Mouse (Mus musculus): ENCODE results near the gene Ulk4. TPM values are rescaled to one million over a fixed set of nuclear protein-coding genes. Genes with fewer than 3 reads are reported as not detected.

Gene Ulk4
- polyA plus RNA-seq, 1 experiment from 2014 or later, result 156 TPM

DNA sequence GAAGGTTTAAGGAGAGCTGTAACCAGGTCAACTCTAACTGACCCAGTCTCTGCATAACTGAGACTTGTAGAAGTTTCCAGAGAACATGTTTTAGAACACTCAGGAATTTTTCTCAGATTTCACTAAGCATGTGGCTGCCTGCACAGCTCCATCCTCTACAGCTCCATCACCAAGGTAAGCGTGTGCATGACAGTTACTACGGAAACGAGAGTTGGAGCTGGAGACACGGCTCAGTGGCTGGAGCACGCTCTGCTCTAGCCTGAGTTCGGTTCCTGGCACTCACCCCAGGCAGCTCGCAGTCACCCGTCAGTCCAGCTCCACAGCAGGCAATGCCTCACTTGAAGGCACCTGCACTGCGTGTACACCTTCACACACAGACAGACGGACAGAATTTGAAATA lies 175.5 kb downstream of the Ulk4 start:
- 91% methylated on average over 10 of the region's 10 CpGs for WGBS
- no peaks in the 10 kb centered on the region for H3K36me3 ChIP-seq (replicated peaks)
- H3K27me3 ChIP-seq (ENCODE audit: poor library complexity, severe bottlenecking), result no peaks in the 10 kb centered on the region
- H3K4me1 ChIP-seq, result peaks cover 8% of the 10 kb centered on the region
- no peak overlapping the region for H3K4me3 ChIP-seq
- DNase-seq (ENCODE audit: extremely low spot score, low spot score), result no peak
- no peak overlapping the region for H3K27ac ChIP-seq
- H3K9me3 ChIP-seq, result no peaks in the 10 kb centered on the region

DNA sequence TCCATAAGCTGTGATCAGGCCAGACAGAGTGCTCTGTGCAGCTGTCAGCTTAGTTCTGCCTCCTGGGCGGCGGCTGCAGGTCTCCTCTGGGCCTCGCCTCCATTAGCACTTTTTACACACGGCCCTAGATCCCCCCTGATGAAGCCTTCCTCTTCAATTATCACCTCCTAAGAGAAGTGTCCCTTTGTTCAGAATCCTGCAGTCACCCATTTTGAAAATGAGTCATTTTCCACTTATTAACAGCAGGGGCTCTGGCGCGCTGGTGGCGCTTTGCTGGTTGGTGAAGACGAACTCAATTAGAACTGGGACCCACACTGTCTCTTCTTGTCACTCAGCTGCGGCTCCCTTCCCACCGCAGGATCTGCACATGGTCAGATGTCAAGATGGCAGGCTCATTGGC lies 177.5 kb downstream of the Ulk4 start:
- no peak for DNase-seq (ENCODE audit: extremely low spot score, low spot score)
- Histone ChIP-seq H3K4me1 (peaks cover 8% of the 10 kb centered on the region), H3K36me3 (replicated peaks) (no peaks in the 10 kb centered on the region), H3K27me3 (ENCODE audit: poor library complexity, severe bottlenecking) (no peaks in the 10 kb centered on the region), H3K4me3 (no peak overlapping the region), H3K27ac (no peak overlapping the region), H3K9me3 (peaks cover 5% of the 10 kb centered on the region; the same call in 1 of the 2 replicates)
- 91% methylated on average over 10 of the region's 10 CpGs for WGBS

GRCm38 (mm10) chr9:121093760-121094159 lies 183.2 kb downstream of the Ulk4 start:
- WGBS, result 91% methylated on average over 7 of the region's 7 CpGs
- H3K27me3 ChIP-seq (ENCODE audit: poor library complexity, severe bottlenecking), result no peaks in the 10 kb centered on the region
- peaks cover 14% of the 10 kb centered on the region for H3K4me1 ChIP-seq
- DNase-seq (ENCODE audit: extremely low spot score, low spot score), result no peak
- no peak overlapping the region for H3K27ac ChIP-seq
- peaks cover 5% of the 10 kb centered on the region; the same call in 1 of the 2 replicates for H3K9me3 ChIP-seq
- H3K4me3 ChIP-seq, result no peak overlapping the region
- H3K36me3 ChIP-seq (replicated peaks), result no peaks in the 10 kb centered on the region; the same call in 1 of the 2 replicates

DNA sequence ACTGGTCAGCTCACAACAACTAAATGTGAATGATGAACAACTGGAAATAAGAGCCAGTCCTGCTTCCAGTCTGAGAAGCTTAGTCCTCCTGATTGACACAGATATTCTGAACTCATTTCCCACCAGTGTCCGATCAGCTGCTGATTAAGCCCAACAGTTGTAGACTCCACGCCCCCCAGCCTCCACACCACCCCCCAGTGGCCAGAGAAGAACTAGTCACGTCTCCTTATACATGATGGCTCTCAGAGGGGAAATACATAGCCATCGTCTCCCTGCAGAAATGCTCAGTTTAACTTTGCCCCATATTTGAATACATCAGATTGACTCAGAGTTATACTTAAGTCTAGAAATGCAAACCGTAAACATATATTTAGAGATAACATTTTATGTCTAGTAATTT lies 184.4 kb downstream of the Ulk4 start:
- 0 out of 2 replicates have a peak, but pooled peaks cover 6% of the 10 kb centered on the region for H3K4me1 ChIP-seq
- H3K9me3 ChIP-seq, result peaks cover 5% of the 10 kb centered on the region; the same call in 1 of the 2 replicates
- WGBS, result 84% methylated on average over 5 of the region's 5 CpGs
- no peaks in the 10 kb centered on the region; the same call in 1 of the 2 replicates for H3K36me3 ChIP-seq (replicated peaks)
- no peak overlapping the region for H3K4me3 ChIP-seq
- no peaks in the 10 kb centered on the region for H3K27me3 ChIP-seq (ENCODE audit: poor library complexity, severe bottlenecking)
- no peak for DNase-seq (ENCODE audit: extremely low spot score, low spot score)
- no peak overlapping the region for H3K27ac ChIP-seq

DNA sequence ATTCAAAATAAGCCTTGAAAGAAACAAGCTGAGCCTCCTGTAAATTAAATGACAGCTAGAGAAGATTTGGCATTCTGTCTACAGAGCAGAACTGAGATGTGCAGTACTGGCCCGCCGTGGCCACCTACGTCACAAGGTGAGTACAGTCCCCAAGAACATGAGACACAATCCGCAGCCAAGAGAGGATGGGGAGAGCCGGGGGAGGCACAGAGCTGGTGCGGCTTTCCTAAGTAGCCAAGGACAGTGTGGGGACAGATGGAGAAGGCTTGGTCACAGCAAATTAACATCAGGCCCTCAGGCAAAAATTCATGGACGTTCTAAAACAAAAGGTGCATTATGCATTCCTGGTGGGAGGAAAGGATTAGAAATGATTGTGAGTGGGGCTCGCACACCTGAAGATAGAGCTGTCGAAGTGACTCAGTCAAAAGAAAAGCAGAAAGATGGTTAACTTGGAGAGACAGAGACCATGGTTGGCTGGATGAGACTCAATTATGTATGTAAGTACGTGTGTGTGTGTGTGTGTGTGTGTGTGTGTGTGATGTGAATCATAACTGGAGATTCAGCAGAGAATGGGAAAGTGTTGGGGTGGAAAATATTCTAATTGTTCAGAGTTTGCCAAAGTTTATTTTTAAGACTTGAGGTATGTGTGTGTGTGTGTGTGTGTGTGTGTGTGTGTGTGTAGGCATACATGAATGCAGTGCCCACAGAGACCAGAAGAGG lies 185.8 kb downstream of the Ulk4 start:
- H3K36me3 ChIP-seq (replicated peaks), result no peaks in the 10 kb centered on the region; the same call in 1 of the 2 replicates

DNA sequence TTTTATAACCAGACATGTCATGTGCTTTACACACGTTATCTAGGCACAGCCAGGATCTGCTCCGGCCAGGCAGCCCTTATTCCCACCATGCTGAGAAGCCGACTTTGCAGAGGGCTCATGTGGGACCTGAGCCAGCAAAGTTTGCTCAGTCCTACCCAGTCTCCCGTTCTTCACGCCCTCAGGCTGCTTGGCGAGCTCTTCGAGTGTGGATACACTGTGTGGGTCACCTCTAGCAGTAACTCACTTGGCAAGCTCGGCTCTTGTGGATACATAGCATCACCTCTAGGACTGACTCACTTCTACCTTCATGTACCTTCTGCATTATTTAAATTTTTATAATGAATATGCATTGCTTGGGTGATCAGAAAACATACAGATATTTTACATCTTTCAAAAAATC lies 189.3 kb downstream of the Ulk4 start:
- Histone ChIP-seq H3K9me3 (no peaks in the 10 kb centered on the region), H3K4me3 (no peak overlapping the region), H3K27ac (no peak overlapping the region), H3K36me3 (replicated peaks) (no peaks in the 10 kb centered on the region; the same call in 1 of the 2 replicates), H3K27me3 (ENCODE audit: poor library complexity, severe bottlenecking) (no peaks in the 10 kb centered on the region), H3K4me1 (peaks cover 28% of the 10 kb centered on the region)
- no peak for DNase-seq (ENCODE audit: extremely low spot score, low spot score)
- WGBS, result 87% methylated on average over 8 of the region's 8 CpGs

More for the DNA sequence above, 185.8 kb downstream of the Ulk4 start:
- Histone ChIP-seq H3K27ac (no peak overlapping the region), H3K4me3 (no peak overlapping the region), H3K4me1 (0 out of 2 replicates have a peak, but pooled peaks cover 6% of the 10 kb centered on the region), H3K9me3 (peaks cover 5% of the 10 kb centered on the region; the same call in 1 of the 2 replicates), H3K27me3 (ENCODE audit: poor library complexity, severe bottlenecking) (no peaks in the 10 kb centered on the region)
- DNase-seq (ENCODE audit: extremely low spot score, low spot score), result no peak
- WGBS, result 78% methylated on average over 10 of the region's 10 CpGs

GRCm38 (mm10) chr9:121084191-121084590 lies 192.8 kb downstream of the Ulk4 start:
- H3K9me3 ChIP-seq, result no peaks in the 10 kb centered on the region
- DNase-seq (ENCODE audit: extremely low spot score, low spot score), result peak; percentile 30
- 0 out of 2 replicates have a peak overlapping the region, but pooled peaks have one; percentile 8 for H3K27ac ChIP-seq
- H3K4me3 ChIP-seq, result no peak overlapping the region
- no peaks in the 10 kb centered on the region for H3K36me3 ChIP-seq (replicated peaks)
- no peaks in the 10 kb centered on the region for H3K27me3 ChIP-seq (ENCODE audit: poor library complexity, severe bottlenecking)
- peaks cover 34% of the 10 kb centered on the region for H3K4me1 ChIP-seq
- WGBS, result 74% methylated on average over 4 of the region's 4 CpGs

DNA sequence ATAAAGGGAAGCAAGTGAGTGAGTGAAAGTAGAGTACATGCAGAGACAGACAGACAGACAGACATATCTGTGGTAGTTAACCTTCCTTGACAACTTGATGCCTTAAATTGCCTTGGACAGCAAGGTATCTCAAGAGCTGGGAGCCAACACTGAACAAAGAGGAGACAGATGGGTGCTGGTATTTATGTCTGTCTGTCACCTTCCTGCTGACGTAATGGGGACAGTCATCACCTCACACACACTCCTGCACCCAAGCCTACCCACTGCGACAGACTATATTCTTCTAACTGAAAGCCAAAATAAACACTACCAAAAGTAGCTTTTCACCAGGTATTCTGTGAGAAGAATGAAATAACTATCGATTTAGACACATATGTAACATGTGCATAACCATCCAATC lies 196.2 kb downstream of the Ulk4 start:
- Histone ChIP-seq H3K4me3 (no peak overlapping the region), H3K9me3 (no peaks in the 10 kb centered on the region), H3K27me3 (ENCODE audit: poor library complexity, severe bottlenecking) (peaks cover 8% of the 10 kb centered on the region; the same call in 1 of the 2 replicates), H3K36me3 (replicated peaks) (no peaks in the 10 kb centered on the region), H3K27ac (no peak overlapping the region), H3K4me1 (peaks cover 41% of the 10 kb centered on the region)
- WGBS, result 92% methylated on average over 3 of the region's 3 CpGs
- no peak for DNase-seq (ENCODE audit: extremely low spot score, low spot score)

- no peaks in the 10 kb centered on the region for H3K36me3 ChIP-seq (replicated peaks)
- DNase-seq (ENCODE audit: extremely low spot score, low spot score), result no peak
- peaks cover 8% of the 10 kb centered on the region; the same call in 1 of the 2 replicates for H3K27me3 ChIP-seq (ENCODE audit: poor library complexity, severe bottlenecking)
- H3K9me3 ChIP-seq, result no peaks in the 10 kb centered on the region
- H3K4me3 ChIP-seq, result no peak overlapping the region
- H3K4me1 ChIP-seq, result peaks cover 43% of the 10 kb centered on the region
- WGBS, result 89% methylated on average over 10 of the region's 10 CpGs
- no peak overlapping the region for H3K27ac ChIP-seq
These were observed 196.6 kb downstream of the Ulk4 start for GRCm38 (mm10) chr9:121080413-121080812.

DNA sequence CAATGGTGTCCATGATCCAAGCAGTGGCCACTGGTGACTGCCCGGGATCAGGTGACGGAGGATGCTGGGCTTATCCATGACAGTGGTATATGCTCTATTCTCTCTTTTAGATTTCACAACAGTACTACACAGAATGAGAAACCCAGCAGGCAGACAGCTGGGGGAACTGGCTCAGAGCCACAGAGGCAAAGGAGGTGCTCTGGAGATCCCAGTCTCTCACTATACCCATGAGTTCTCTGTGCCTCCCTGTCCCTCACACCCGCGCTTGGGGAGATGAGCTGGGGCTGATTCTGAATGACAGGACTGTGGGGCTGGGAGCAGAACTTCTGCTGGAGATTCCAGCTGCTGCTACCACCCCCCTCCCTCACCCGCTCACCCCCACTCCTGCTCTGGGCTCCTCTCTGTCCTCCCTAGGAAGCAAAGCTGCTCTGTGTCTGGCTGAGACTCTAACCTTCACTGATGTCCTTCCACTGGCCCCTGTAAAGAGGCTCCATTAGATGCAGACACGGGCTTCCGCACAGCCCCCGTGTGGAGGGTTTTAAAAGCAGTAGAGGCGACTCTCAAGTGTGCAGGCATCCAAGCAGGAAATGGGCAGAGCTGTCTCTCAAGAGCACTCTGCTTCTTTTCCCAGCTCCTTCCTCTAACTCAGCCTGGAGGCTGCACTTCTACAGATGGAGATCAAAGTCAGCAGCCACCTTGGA lies 197.5 kb downstream of the Ulk4 start:
- WGBS, result 59% methylated on average over 9 of the region's 9 CpGs
- no peak for DNase-seq (ENCODE audit: extremely low spot score, low spot score)

DNA sequence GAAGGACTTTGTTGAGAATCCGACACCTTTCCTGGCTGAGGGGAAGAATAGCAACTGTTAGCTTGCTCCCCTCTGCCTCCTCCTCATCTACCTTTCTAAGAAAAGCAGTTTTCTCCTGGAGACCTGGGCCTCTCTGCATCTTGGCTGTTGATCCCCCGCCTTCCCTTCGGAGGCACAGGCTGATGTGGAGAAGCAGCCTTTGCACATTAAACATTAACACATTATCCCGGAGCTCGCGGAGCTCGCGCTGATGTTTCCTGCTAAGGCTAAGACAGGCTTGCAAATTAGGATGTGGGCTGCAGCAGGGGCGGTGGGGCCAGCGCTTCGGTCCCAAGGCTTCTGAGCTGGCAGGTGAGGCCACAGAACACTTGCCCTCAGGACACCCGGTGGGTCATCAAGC lies 200.7 kb downstream of the Ulk4 start:
- 50% methylated on average over 12 of the region's 12 CpGs for WGBS
- H3K4me1 ChIP-seq, result peaks cover 55% of the 10 kb centered on the region
- peak overlapping the region; percentile 44; the same call in 1 of the 2 replicates for H3K27ac ChIP-seq
- no peaks in the 10 kb centered on the region for H3K9me3 ChIP-seq
- DNase-seq (ENCODE audit: extremely low spot score, low spot score), result no peak
- no peaks in the 10 kb centered on the region for H3K36me3 ChIP-seq (replicated peaks)
- H3K4me3 ChIP-seq, result no peak overlapping the region
- H3K27me3 ChIP-seq (ENCODE audit: poor library complexity, severe bottlenecking), result peaks cover 9% of the 10 kb centered on the region; the same call in 1 of the 2 replicates

More for the DNA sequence above, 197.5 kb downstream of the Ulk4 start:
- H3K27me3 ChIP-seq (ENCODE audit: poor library complexity, severe bottlenecking), result peaks cover 8% of the 10 kb centered on the region; the same call in 1 of the 2 replicates
- H3K27ac ChIP-seq, result 0 out of 2 replicates have a peak overlapping the region, but pooled peaks have one; percentile 3
- no peak overlapping the region for H3K4me3 ChIP-seq
- no peaks in the 10 kb centered on the region for H3K36me3 ChIP-seq (replicated peaks)
- H3K9me3 ChIP-seq, result no peaks in the 10 kb centered on the region
- H3K4me1 ChIP-seq, result peaks cover 40% of the 10 kb centered on the region

- Histone ChIP-seq H3K4me1 (peaks cover 57% of the 10 kb centered on the region), H3K27me3 (ENCODE audit: poor library complexity, severe bottlenecking) (peaks cover 16% of the 10 kb centered on the region), H3K36me3 (replicated peaks) (no peaks in the 10 kb centered on the region), H3K27ac (no peak overlapping the region), H3K4me3 (no peak overlapping the region), H3K9me3 (no peaks in the 10 kb centered on the region)
- 88% methylated on average over 4 of the region's 4 CpGs for WGBS
- no peak for DNase-seq (ENCODE audit: extremely low spot score, low spot score)
These were observed 201.8 kb downstream of the Ulk4 start for GRCm38 (mm10) chr9:121075246-121075645.

DNA sequence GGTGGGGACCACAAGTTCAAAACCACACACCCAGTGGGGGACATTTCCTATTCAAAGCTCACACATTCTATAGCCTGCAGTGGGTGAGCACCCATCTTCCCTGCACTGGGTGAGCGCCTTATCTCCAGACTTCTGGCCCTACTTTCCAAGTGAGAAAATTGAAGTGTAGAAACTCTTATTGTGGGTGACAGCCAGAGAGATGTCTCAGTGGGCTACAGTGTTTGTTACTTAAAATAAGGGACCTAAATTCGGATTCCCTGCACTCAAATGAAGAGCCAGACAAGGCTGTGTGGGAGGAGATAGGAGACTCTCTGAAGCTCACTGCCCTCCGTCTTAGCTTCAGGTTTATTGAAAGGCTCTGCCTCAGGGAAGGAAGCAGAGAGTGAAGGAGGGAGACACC lies 202.3 kb downstream of the Ulk4 start:
- no peaks in the 10 kb centered on the region for H3K9me3 ChIP-seq
- peaks cover 52% of the 10 kb centered on the region for H3K4me1 ChIP-seq
- peaks cover 21% of the 10 kb centered on the region for H3K27me3 ChIP-seq (ENCODE audit: poor library complexity, severe bottlenecking)
- no peak for DNase-seq (ENCODE audit: extremely low spot score, low spot score)
- no peak overlapping the region for H3K4me3 ChIP-seq
- H3K27ac ChIP-seq, result no peak overlapping the region
- H3K36me3 ChIP-seq (replicated peaks), result no peaks in the 10 kb centered on the region
- WGBS, result 84% methylated on average over 3 of the region's 3 CpGs

Measured in forebrain, embryonic 10.5 days (tissue).